Mouse (Mus musculus) hindbrain, embryonic 16.5 days (tissue): ENCODE measurements around the gene Cryzl1. TPM values are rescaled to one million over a fixed set of nuclear protein-coding genes. Genes with fewer than 3 reads are reported as not detected.

Source experiments
- ATAC-seq: fragments of 200-750 bp; cut with Nextera tagmentation; 2 replicates; pipeline ENCODE4 v1.8.0; 2017; ENCODE audit warnings: moderate TSS enrichment, moderate library complexity
- H3K27ac ChIP-seq: fragments of 300-500 bp; sonication (generic); 2 replicates; pipeline ENCODE4 v1.5.1; 2014; ENCODE audit warnings: low read depth, mild to moderate bottlenecking, control low read depth, low read length, moderate library complexity
- H3K27me3 ChIP-seq: fragments of 300-500 bp; sonication (generic); replicated peaks from 2 replicates; pipeline ENCODE4 v1.6.1; 2014; ENCODE audit warnings: low read length; ENCODE audit not compliant: control insufficient read depth, insufficient read depth
- H3K36me3 ChIP-seq: fragments of 300-500 bp; sonication (generic); 2 replicates; pipeline ENCODE4 v1.6.1; 2014; ENCODE audit warnings: mild to moderate bottlenecking, low read length, moderate library complexity, mixed read lengths; ENCODE audit not compliant: control insufficient read depth, insufficient read depth
- H3K4me1 ChIP-seq: fragments of 300-500 bp; sonication (generic); 2 replicates; pipeline ENCODE4 v1.6.1; 2014; ENCODE audit warnings: low read depth, low read length; ENCODE audit not compliant: control insufficient read depth, insufficient read depth
- H3K4me2 ChIP-seq: fragments of 300-500 bp; sonication (generic); 2 replicates; pipeline ENCODE4 v1.6.1; 2014; ENCODE audit warnings: mild to moderate bottlenecking, low read length, control low read depth, moderate library complexity
- H3K4me3 ChIP-seq: fragments of 300-500 bp; sonication (generic); 2 replicates; pipeline ENCODE4 v1.5.1; 2014; ENCODE audit warnings: mild to moderate bottlenecking, low read length, control low read depth, moderate library complexity
- H3K9ac ChIP-seq: fragments of 300-500 bp; sonication (generic); 2 replicates; pipeline ENCODE4 v1.6.1; 2014; ENCODE audit warnings: low read depth, mild to moderate bottlenecking, control low read depth, low read length, moderate library complexity
- H3K9me3 ChIP-seq: fragments of 300-500 bp; sonication (generic); 2 replicates; pipeline ENCODE4 v1.6.1; 2014; ENCODE audit warnings: mild to moderate bottlenecking, low read length, moderate library complexity; ENCODE audit not compliant: control insufficient read depth
- WGBS: fragments of 180-500 bp; shearing (Covaris S2); extraction: QIAGEN DNeasy Blood & Tissue Kit; methylation state at CpG from one replicate; pipeline ENCODE4 v1.1.7; 2014; 5-methylcytosine and 5-hydroxymethylcytosine counted together
- polyA plus RNA-seq: library from polyadenylated mRNA; unstranded; fragments of >200 nt; fragmentation: Nextera tagmentation; extraction: Ambion mirVana; gene quantifications from 2 replicates; pipeline ENCODE4 v1.2.1, GENCODE M21; 2015

The Cryzl1 gene
- polyA plus RNA-seq, 1 experiment from 2014 or later: 115 TPM

DNA sequence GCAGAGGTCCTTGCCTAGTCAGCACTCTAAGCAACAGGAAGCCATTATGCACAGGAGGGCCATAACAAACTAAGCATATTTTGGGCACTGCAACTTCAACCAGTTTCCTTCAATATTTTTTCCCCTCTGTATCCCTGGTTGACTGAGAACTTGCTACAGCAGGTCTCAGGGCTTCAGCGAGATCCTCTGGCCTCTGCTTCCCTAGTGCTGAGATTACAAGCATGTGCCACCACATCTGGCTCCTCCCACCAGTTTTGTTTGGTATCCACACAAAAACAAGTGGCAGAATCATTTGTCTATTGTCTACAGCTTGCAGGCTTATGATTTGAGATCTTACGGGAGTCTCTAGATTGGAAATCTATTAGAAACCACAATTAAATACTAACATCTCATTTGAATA lies 83.9 kb downstream of the Cryzl1 start:
- peaks cover 11% of the 10 kb centered on the region for H3K36me3 ChIP-seq
- no peaks in the 10 kb centered on the region for H3K9me3 ChIP-seq
- no peak overlapping the region for H3K4me3 ChIP-seq
- no peak overlapping the region for H3K9ac ChIP-seq
- no peak for ATAC-seq
- H3K27me3 ChIP-seq: no peaks in the 10 kb centered on the region
- no peak overlapping the region for H3K27ac ChIP-seq
- 90% methylated on average over 2 of the region's 2 CpGs for WGBS
- peaks cover 12% of the 10 kb centered on the region for H3K4me1 ChIP-seq
- no peak overlapping the region for H3K4me2 ChIP-seq

DNA sequence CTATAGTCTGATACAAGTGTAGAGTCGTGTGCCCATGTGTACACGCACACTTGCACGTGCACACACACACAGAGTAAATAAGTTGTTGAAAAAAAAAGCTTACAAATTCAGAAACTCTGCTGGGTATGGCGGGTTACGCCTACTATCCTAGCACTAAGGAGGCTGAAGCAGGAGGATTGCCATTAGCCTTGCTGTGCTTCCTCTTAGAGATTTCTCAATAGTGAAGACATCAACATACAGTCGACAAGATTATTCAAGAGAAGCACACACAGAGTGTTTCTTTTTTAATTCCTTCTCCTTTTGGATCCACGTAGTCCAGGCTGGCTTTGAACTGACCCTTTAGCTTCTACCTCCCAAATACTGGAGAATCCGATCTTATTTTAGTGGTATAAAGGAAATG lies 88.6 kb downstream of the Cryzl1 start:
- Histone ChIP-seq H3K4me1 (no peaks in the 10 kb centered on the region; the same call in 1 of the 2 replicates), H3K9ac (no peak overlapping the region), H3K4me3 (no peak overlapping the region), H3K27me3 (no peaks in the 10 kb centered on the region), H3K4me2 (no peak overlapping the region), H3K9me3 (no peaks in the 10 kb centered on the region), H3K36me3 (peaks cover 40% of the 10 kb centered on the region), H3K27ac (no peak overlapping the region)
- ATAC-seq: no peak
- 95% methylated on average over 8 of the region's 8 CpGs for WGBS

DNA sequence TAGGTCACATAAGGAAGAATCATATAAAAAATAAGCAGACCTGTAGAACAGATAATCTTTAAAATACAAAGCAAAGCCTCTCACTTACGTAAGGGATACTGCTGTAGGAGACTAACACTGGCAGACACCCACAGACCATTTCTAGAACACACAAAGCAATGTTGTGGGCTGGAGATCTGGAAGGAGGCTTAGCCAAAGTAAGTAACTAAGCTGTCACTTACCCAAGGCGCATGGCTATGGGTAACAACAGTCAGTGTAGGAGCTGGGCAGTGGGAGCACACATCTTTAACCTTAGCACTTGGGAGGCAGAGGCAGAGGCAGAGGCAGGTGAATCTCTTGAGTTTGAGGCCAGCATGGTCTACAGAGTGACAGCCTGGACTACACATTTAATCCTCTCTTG lies 89.1 kb downstream of the Cryzl1 start:
- H3K4me3 ChIP-seq: no peak overlapping the region
- H3K27ac ChIP-seq: no peak overlapping the region
- no peaks in the 10 kb centered on the region for H3K9me3 ChIP-seq
- 96% methylated on average over 2 of the region's 2 CpGs for WGBS
- H3K9ac ChIP-seq: no peak overlapping the region
- no peak for ATAC-seq
- no peaks in the 10 kb centered on the region for H3K27me3 ChIP-seq
- H3K4me2 ChIP-seq: no peak overlapping the region
- H3K36me3 ChIP-seq: peaks cover 43% of the 10 kb centered on the region
- H3K4me1 ChIP-seq: no peaks in the 10 kb centered on the region; the same call in 1 of the 2 replicates

Other genes starting within 250 kb of the Cryzl1 start
- 42.7 and 49.2 TPM in 2 replicates for gene Ifnar1, start 243.7 kb downstream of the Cryzl1 start, polyA plus RNA-seq
- 118 and 127 TPM in 2 replicates for gene Ifngr2, start 181.9 kb downstream of the Cryzl1 start, polyA plus RNA-seq
- gene Tmem50b, start 131.2 kb downstream of the Cryzl1 start, polyA plus RNA-seq: 114 and 131 TPM in 2 replicates
- 5.8 and 6.5 TPM in 2 replicates for gene Dnajc28, start 109.9 kb downstream of the Cryzl1 start, polyA plus RNA-seq
- gene Gart, start 82.0 kb downstream of the Cryzl1 start, polyA plus RNA-seq: 58.6 and 61.2 TPM in 2 replicates
- gene Son, start 81.5 kb downstream of the Cryzl1 start, polyA plus RNA-seq: 89.4 and 94.5 TPM in 2 replicates
- gene Donson, start 40.2 kb downstream of the Cryzl1 start, polyA plus RNA-seq: 19.4 and 21.5 TPM in 2 replicates
- 49.6 and 52.7 TPM in 2 replicates for gene Itsn1, start 306 bp upstream of the Cryzl1 start, polyA plus RNA-seq